Mouse (Mus musculus) kidney, adult 2 months (tissue): ENCODE results near the gene Elmo1. TPM values are rescaled to one million over a fixed set of nuclear protein-coding genes. Genes with fewer than 3 reads are reported as not detected.

Experiments used
- DNase-seq: peaks from one replicate; pipeline ENCODE4 v3.0.0; 2021
- H3K27ac ChIP-seq: fragments of 200-500 bp; 2 replicates; pipeline ENCODE4 v1.5.1; 2012; ENCODE audit warnings: low read depth, low read length, control low read depth, inconsistent platforms; ENCODE audit not compliant: insufficient read depth
- H3K27me3 ChIP-seq: fragments of 200-500 bp; replicated peaks from 2 replicates; pipeline ENCODE4 v1.6.1; 2012; ENCODE audit warnings: mild to moderate bottlenecking, moderate library complexity, low read length, inconsistent platforms; ENCODE audit not compliant: control insufficient read depth, insufficient read depth
- H3K36me3 ChIP-seq: fragments of 200-500 bp; 2 replicates; pipeline ENCODE4 v1.6.1; 2012; ENCODE audit warnings: mild to moderate bottlenecking, moderate library complexity, low read length, inconsistent platforms; ENCODE audit not compliant: control insufficient read depth, insufficient read depth
- H3K4me1 ChIP-seq: fragments of 200-500 bp; 2 replicates; pipeline ENCODE4 v1.6.1; 2011; ENCODE audit warnings: low read length; ENCODE audit not compliant: control insufficient read depth, insufficient read depth
- H3K4me3 ChIP-seq: fragments of 200-500 bp; 2 replicates; pipeline ENCODE4 v1.5.1; 2011; ENCODE audit warnings: mild to moderate bottlenecking, low read depth, low read length, control low read depth; ENCODE audit not compliant: insufficient read depth
- CTCF ChIP-seq: fragments of 200-500 bp; conservative IDR thresholded peaks from 2 replicates; pipeline ENCODE4 v1.5.1; 2011; ENCODE audit warnings: low read depth, mild to moderate bottlenecking, control low read depth, low read length, moderate library complexity, mixed read lengths; ENCODE audit not compliant: insufficient read depth, insufficient read length
- POLR2A ChIP-seq: fragments of 200-500 bp; IDR thresholded peaks from one replicate; pipeline ENCODE4 v1.6.1; 2011; ENCODE audit warnings: low read depth, low read length, control low read depth
- WGBS: fragments of 180-500 bp; shearing (Covaris S2); methylation state at CpG from one replicate; pipeline ENCODE4 v1.1.7; 2018; 5-methylcytosine and 5-hydroxymethylcytosine counted together
- polyA plus RNA-seq: library from polyadenylated mRNA; depleted of rRNA; stranded (reverse); fragments of >200 nt; gene quantifications from 2 replicates; pipeline ENCODE4 v1.2.3, GENCODE M21; 2012

Gene Elmo1
- polyA plus RNA-seq, 1 experiment = 4.5 TPM

GRCm38 (mm10) chr13:20300052-20300564, 209.7 kb downstream of the Elmo1 start:
- DNase-seq = no peak
- WGBS = 91% methylated on average over 3 of the region's 3 CpGs
- Histone ChIP-seq H3K4me1 (no peaks in the 10 kb centered on the region), H3K4me3 (no peak overlapping the region), H3K27me3 (no peaks in the 10 kb centered on the region), H3K27ac (no peak overlapping the region), H3K36me3 (no peaks in the 10 kb centered on the region)
- TF ChIP-seq CTCF = no peak

GRCm38 (mm10) chr13:20300626-20301025, 210.2 kb downstream of the Elmo1 start:
- no peak overlapping the region for H3K27ac ChIP-seq
- no peaks in the 10 kb centered on the region for H3K4me1 ChIP-seq
- H3K4me3 ChIP-seq = no peak overlapping the region
- H3K36me3 ChIP-seq = no peaks in the 10 kb centered on the region
- H3K27me3 ChIP-seq = no peaks in the 10 kb centered on the region
- no peak for TF ChIP-seq CTCF
- no peak for TF ChIP-seq POLR2A
- no peak for DNase-seq
- 69% methylated on average over 3 of the region's 3 CpGs for WGBS

GRCm38 (mm10) chr13:20301760-20302159, 211.4 kb downstream of the Elmo1 start:
- 95% methylated on average over 7 of the region's 7 CpGs for WGBS
- Histone ChIP-seq H3K4me3 (no peak overlapping the region), H3K27ac (no peak overlapping the region), H3K4me1 (no peaks in the 10 kb centered on the region), H3K27me3 (no peaks in the 10 kb centered on the region), H3K36me3 (no peaks in the 10 kb centered on the region)
- DNase-seq = no peak
- TF ChIP-seq CTCF = no peak
- TF ChIP-seq POLR2A = no peak

- no peak overlapping the region for H3K27ac ChIP-seq
- H3K4me3 ChIP-seq = no peak overlapping the region
- DNase-seq = no peak
- H3K36me3 ChIP-seq = no peaks in the 10 kb centered on the region
- no peaks in the 10 kb centered on the region for H3K27me3 ChIP-seq
- WGBS = 60% methylated on average over 4 of the region's 4 CpGs
- no peak for TF ChIP-seq CTCF
- no peaks in the 10 kb centered on the region for H3K4me1 ChIP-seq
Observed at GRCm38 (mm10) chr13:20305621-20306020, 215.2 kb downstream of the Elmo1 start.

- Histone ChIP-seq H3K4me1 (no peaks in the 10 kb centered on the region), H3K27me3 (no peaks in the 10 kb centered on the region), H3K4me3 (no peak overlapping the region), H3K27ac (no peak overlapping the region), H3K36me3 (no peaks in the 10 kb centered on the region)
- WGBS = 70% methylated on average over 5 of the region's 5 CpGs
- no peak for DNase-seq
- no peak for TF ChIP-seq POLR2A
- TF ChIP-seq CTCF = no peak
Observed at GRCm38 (mm10) chr13:20306180-20307177, 216.1 kb downstream of the Elmo1 start.

GRCm38 (mm10) chr13:20307381-20307780, 217.0 kb downstream of the Elmo1 start:
- no peak for TF ChIP-seq POLR2A
- DNase-seq = no peak
- H3K36me3 ChIP-seq = no peaks in the 10 kb centered on the region
- no peaks in the 10 kb centered on the region for H3K27me3 ChIP-seq
- no peak overlapping the region for H3K27ac ChIP-seq
- H3K4me1 ChIP-seq = no peaks in the 10 kb centered on the region
- no peak overlapping the region for H3K4me3 ChIP-seq
- 92% methylated on average over 2 of the region's 2 CpGs for WGBS

- WGBS = 10% methylated on average over 3 of the region's 3 CpGs
Observed at GRCm38 (mm10) chr13:20311612-20312011, 221.2 kb downstream of the Elmo1 start.

More at GRCm38 (mm10) chr13:20311612-20312011, 221.2 kb downstream of the Elmo1 start:
- H3K4me1 ChIP-seq = no peaks in the 10 kb centered on the region
- H3K36me3 ChIP-seq = no peaks in the 10 kb centered on the region
- TF ChIP-seq POLR2A (no peak), CTCF (peak; percentile 87)
- H3K27ac ChIP-seq = no peak overlapping the region
- no peaks in the 10 kb centered on the region for H3K27me3 ChIP-seq
- no peak overlapping the region for H3K4me3 ChIP-seq
- DNase-seq = peak; percentile 82
